Mouse (Mus musculus) heart, postnatal 25 days (tissue): ENCODE results near the gene Cldn24. TPM values are rescaled to one million over a fixed set of nuclear protein-coding genes. Genes with fewer than 3 reads are reported as not detected.

Experiments
- DNase-seq: peaks from one replicate; pipeline ENCODE4 v3.0.0; 2022; ENCODE audit warnings: low spot score
- intact Hi-C: fragments of 180-260 bp; cut with DNase I; formaldehyde crosslinking; loops from one replicate; pipeline ENCODE4 v1.15.1; 2025
- total RNA-seq, 2 experiments: library from RNA; stranded (reverse); gene quantifications; 2 replicates each; pipeline ENCODE4 v1.2.3; 2021

Gene Cldn24
- total RNA-seq, 2 experiments from 2014 or later: not detected

DNA sequence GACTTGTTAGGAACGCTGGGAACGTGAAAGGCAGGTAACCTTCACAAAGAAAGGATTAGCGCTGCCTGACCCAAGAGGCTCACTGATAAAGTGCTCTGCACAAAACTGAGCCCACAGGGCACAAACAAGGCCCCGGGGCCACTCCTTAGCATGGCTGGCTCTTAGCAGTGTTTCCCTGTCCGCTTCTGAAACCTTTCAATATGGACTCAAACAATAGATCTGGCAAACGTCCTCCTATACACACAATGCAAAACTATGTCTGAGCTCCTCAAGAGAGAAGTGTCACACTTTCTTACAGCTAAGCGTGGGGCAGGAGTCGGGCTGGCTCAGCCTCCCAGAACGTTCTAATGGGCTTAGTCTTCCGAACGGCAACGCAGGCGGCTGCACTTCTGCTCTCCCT lies 2.2 kb downstream of the Cldn24 start, which contains the start of gene Cldn22:
Cldn22 (plus strand) TSS at position 301 of the 400 bp plus-strand sequence.
- DNase-seq: no peak
- intact Hi-C loops: no loop called here

DNA sequence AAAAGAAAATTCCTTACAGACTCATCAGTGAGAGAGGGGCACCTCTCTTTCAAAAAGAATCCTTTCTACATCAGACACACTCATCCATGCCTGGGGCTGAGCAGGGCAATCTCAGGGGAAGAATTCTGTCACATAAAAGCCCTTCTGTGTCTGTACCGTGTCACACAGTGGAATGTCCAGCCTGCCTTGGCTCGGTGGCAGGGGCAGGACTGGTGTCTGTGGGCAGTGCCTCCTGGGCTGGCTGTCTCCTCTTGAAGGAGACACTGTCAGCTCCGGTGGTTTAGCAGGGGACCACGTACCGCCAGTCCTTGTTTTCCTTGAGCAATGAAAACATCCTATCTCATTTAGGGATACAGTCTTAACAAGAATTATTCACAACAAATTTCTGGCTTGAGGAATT lies 3.7 kb downstream of the Cldn24 start:
- DNase-seq: no peak
- intact Hi-C loops: loop anchor here (5.0 kb wide), 1 partner anchor 83 kb away; no protein-coding TSS in a partner anchor

DNA sequence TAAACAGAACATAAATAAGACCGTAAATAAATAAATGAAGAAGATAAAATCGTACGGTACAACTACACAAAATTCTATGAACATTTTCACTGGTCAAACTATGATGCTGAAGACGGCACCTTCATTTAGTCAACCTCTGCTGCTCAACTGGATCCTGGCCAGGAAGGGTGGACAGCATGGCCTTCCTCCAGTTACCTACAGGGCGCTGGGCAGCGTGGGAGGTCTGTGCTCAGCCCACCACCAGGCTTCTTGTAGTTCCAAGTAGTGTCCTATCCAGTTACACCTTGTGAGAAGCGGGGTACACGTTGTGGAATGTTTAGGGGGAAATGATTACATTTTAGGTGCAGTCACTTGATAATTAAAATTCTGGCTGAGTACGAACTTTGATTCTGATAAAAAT lies 5.0 kb downstream of the Cldn24 start:
- DNase-seq: no peak

GRCm38 (mm10) chr8:47832616-47833015 lies 10.7 kb downstream of the Cldn24 start:
- DNase-seq: no peak
- intact Hi-C loops: no loop called here

More for the DNA sequence above, 5.0 kb downstream of the Cldn24 start:
- intact Hi-C loops: loop anchor here (5.0 kb wide), 1 partner anchor 85 kb away; no protein-coding TSS in a partner anchor

GRCm38 (mm10) chr8:47833944-47834343 lies 12.0 kb downstream of the Cldn24 start:
- intact Hi-C loops: no loop called here

DNA sequence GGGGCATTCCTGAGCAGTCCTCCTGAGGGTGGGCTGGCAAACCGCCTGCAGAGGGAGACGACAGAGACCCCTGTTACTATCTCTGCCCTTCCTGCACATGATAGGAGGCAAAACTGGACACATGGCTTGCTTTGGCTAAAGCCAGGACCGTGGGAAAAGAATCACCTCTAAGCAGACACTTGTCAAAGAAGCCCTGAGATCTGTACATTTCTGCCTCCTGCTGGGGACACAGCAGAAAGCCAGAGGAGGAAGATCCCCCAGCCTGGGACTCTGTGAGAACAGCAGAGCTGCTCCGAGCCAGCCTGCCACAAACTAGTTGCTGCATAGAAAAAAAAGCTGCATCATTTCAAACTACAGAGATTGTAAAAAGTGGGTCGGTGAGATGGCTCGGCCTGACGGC lies 21.1 kb downstream of the Cldn24 start:
- no peak for DNase-seq
- intact Hi-C loops: loop anchor here (2.0 kb wide), 1 partner anchor 100 kb away; no protein-coding TSS in a partner anchor

More at GRCm38 (mm10) chr8:47833944-47834343, 12.0 kb downstream of the Cldn24 start:
- no peak for DNase-seq

- DNase-seq: no peak
- intact Hi-C loops: loop anchor here (2.0 kb wide), 1 partner anchor 101 kb away; no protein-coding TSS in a partner anchor
Measured at GRCm38 (mm10) chr8:47843651-47844050, 21.7 kb downstream of the Cldn24 start.

GRCm38 (mm10) chr8:47845956-47846355 lies 24.0 kb downstream of the Cldn24 start:
- no peak for DNase-seq
- intact Hi-C loops: no loop called here

GRCm38 (mm10) chr8:47847161-47847560 lies 25.2 kb downstream of the Cldn24 start:
- DNase-seq: no peak
- intact Hi-C loops: no loop called here

DNA sequence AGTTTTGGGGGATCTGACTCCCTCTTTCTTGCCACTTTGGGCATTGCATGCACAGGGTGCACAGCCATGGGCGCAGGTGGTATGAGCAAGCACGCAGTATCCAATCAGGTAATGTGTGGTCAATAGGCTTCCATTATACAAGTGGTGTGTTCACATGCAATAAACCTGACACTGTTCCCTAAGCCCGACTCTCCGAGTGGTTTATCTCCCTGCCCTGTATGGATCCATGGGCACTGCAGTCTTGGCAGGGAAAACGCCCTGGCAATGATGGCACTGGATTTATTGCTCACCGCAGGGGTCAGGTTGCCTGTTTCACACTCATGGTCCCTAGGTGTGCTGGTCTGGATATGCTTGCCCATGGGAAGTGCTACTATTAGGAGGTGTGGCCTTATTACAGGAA lies 26.0 kb downstream of the Cldn24 start:
- intact Hi-C loops: no loop called here
- no peak for DNase-seq

- intact Hi-C loops: no loop called here
- DNase-seq: no peak
Measured at GRCm38 (mm10) chr8:47849842-47850241, 27.9 kb downstream of the Cldn24 start.

DNA sequence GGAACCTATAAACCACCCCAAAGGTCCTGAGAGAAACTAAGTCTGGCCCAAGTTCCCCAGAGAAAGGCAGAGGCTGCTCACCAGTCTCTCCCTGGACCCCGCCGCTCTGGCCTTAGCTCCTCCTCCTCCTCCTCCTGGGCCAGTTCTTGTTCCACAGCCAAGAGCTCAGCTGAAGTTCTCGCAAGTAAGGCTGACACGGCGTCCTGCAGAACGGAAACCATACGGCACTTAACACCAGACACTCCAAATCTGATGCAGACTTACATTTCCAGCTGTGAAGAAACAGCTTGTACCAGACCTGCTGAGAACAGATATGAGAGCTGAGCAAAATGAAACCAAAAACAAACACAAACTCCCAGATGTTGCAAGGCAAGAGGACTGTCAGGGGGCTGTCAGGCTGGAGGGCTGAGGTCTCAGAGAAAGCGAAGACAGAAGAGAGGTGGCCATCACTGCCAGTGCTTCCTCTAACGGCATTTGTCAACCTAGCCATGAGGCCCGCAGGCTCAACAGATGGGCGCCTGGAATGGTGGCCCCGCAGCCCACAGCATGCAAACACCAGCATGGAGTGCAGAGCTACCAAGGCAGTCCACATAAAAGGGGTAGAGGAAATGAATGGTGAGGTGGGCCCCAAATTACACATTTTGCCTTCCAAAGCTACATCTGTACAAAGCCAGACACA lies 30.0 kb downstream of the Cldn24 start:
- peak; percentile 60 for DNase-seq
- intact Hi-C loops: no loop called here

DNA sequence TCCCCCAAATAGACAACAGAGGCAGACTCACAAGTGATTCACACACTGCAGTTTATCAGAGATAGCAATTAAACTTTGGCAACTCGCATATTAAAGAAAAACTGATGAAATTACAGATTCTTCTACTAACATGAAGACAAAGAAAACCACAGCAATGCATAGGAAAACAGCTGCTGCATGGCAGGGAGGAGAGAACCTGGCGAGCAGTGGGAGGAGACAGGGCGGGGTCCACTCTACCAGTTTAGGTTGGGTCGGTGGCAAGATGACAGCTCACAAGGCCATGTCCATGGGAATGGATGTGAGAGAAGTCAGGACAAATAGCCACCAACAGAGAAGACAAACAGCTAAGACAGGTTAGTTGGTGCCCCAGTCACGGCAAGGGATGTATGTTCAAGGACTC lies 30.8 kb downstream of the Cldn24 start:
- intact Hi-C loops: no loop called here

GRCm38 (mm10) chr8:47853356-47853755 lies 31.4 kb downstream of the Cldn24 start:
- DNase-seq: no peak
- intact Hi-C loops: no loop called here

More for the DNA sequence above, 30.8 kb downstream of the Cldn24 start:
- DNase-seq: no peak

DNA sequence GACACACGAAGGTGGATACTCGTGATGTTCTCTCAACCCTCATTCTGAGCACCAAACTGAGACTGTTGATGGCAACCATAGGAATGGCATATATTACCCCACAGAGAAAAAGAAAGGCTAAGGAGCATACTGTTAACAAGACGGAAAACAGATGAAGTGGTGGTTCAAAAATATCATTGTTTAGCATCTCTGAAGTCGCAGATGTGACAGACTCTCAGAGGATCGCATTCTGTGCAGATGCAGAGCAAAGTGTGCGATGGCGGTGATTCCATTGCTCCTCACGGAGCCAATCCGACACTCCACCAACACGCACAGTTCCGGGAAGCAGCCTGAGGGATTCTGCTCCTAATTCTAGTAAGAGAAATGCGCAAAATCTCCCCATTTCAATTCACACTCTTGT lies 37.3 kb downstream of the Cldn24 start:
- no peak for DNase-seq
- intact Hi-C loops: no loop called here

GRCm38 (mm10) chr8:47866568-47866967 lies 44.6 kb downstream of the Cldn24 start:
- intact Hi-C loops: loop anchor here (2.0 kb wide), 1 partner anchor 150 kb away; no protein-coding TSS in a partner anchor
- DNase-seq: no peak

GRCm38 (mm10) chr8:47867067-47867466 lies 45.1 kb downstream of the Cldn24 start:
- intact Hi-C loops: loop anchor here (2.0 kb wide), 1 partner anchor 150 kb away; no protein-coding TSS in a partner anchor
- DNase-seq: peak; percentile 42

Other genes starting within 250 kb of the Cldn24 start
- 1 to 10 TPM; 4.6 to 5.8 TPM for gene Ing2, start 146.6 kb upstream of the Cldn24 start, total RNA-seq
- gene Cdkn2aip, start 108.2 kb upstream of the Cldn24 start, total RNA-seq: 10 to 100 TPM in 1 of 2 experiments, 1 to 10 TPM in 1; 9.0 to 11.0 TPM
- not detected for gene Cldn22, start 2.3 kb downstream of the Cldn24 start, total RNA-seq
- gene Wwc2, start 168.8 kb downstream of the Cldn24 start, total RNA-seq: 10 to 100 TPM; 25.0 to 28.2 TPM